Mouse (Mus musculus) ovary, adult 2 months (tissue): ENCODE measurements around the gene Jmjd4. TPM values are rescaled to one million over a fixed set of nuclear protein-coding genes. Genes with fewer than 3 reads are reported as not detected.

Experiments used
- polyA plus RNA-seq: library from polyadenylated mRNA; depleted of rRNA; stranded (reverse); fragments of >200 nt; gene quantifications from 2 replicates; pipeline ENCODE4 v1.2.3, GENCODE M21; 2012; rRNA removed

Jmjd4 gene
- 6.4 and 7.4 TPM in 2 replicates for polyA plus RNA-seq

DNA sequence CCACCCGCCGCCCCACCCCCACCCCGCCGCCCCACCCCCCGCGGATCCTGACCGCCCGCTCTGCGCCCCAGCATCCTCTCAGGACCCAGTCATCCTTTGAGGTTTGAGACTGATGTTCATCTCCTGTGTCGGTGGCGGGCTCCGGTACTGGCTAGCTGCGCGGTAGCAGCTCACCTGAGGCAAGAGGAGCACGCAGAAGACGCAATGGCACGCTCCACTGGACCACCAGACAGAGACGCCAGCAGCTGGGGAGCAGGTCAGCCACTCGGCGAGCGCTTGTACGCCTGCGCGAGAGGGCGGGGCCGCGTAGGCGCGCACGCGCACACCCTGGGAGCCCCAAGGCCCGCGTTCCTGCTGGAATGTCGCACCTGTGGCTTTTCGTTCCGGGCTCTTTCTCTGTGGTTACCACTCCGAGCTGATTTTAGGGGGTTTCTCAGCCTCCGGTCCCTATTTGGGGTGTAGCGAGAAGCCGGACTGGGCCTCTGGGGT, at the start of gene Jmjd4:
Gene Jmjd4 (plus strand): TSS at position 305 of the 489 bp plus-strand sequence.

GRCm38 (mm10) chr11:59451086-59451485, 1.2 kb downstream of the Jmjd4 start, which contains the start of gene Snap47:
TSS of gene Snap47 (minus strand) at chr11:59451186.

GRCm38 (mm10) chr11:59472326-59472677, 22.5 kb downstream of the Jmjd4 start, which contains the start of gene Zfp867:
TSS of gene Zfp867 (minus strand) at chr11:59472474.

Other genes starting within 250 kb of the Jmjd4 start
- 46.3 and 59.7 TPM in 2 replicates for gene Mrpl55, start 247.6 kb upstream of the Jmjd4 start, polyA plus RNA-seq
- gene 2310033P09Rik, start 241.7 kb upstream of the Jmjd4 start, polyA plus RNA-seq: 28.7 and 30.8 TPM in 2 replicates
- 678 and 802 TPM in 2 replicates for gene Arf1, start 221.8 kb upstream of the Jmjd4 start, polyA plus RNA-seq
- not detected in 2 replicates for gene Wnt3a, start 159.3 kb upstream of the Jmjd4 start, polyA plus RNA-seq
- 10.2 and 12.6 TPM in 2 replicates for gene Wnt9a, start 143.1 kb upstream of the Jmjd4 start, polyA plus RNA-seq
- not detected in 2 replicates for gene Prss38, start 74.4 kb upstream of the Jmjd4 start, polyA plus RNA-seq
- 59.5 and 71.7 TPM in 2 replicates for gene Snap47, start 1.1 kb downstream of the Jmjd4 start, polyA plus RNA-seq
- gene Zfp867, start 22.4 kb downstream of the Jmjd4 start, polyA plus RNA-seq: 0.25 and 0.30 TPM in 2 replicates
- 19.8 and 21.0 TPM in 2 replicates for gene Zkscan17, start 76.7 kb downstream of the Jmjd4 start, polyA plus RNA-seq
- gene Nlrp3, start 91.5 kb downstream of the Jmjd4 start, polyA plus RNA-seq: 0.70 and 0.78 TPM in 2 replicates
- not detected in 2 replicates for gene Olfr222, start 126.2 kb downstream of the Jmjd4 start, polyA plus RNA-seq
- not detected in 2 replicates for gene Olfr223, start 143.2 kb downstream of the Jmjd4 start, polyA plus RNA-seq
- 144 TPM in 2 replicates for gene Mprip, start 211.3 kb downstream of the Jmjd4 start, polyA plus RNA-seq